Mouse (Mus musculus) spleen, postnatal 36 days (tissue): ENCODE results near the gene Ly6g6f.
A peak's percentile ranks its signal among the peaks of the same experiment; 100 is the strongest.

Experiments used
- DNase-seq, 2 experiments: peaks; one replicate each; pipeline ENCODE4 v3.0.0; 2022; ENCODE audit warnings: low spot score in 2 of 2, mixed read lengths in 1 of 2

Gene Ly6g6f

GRCm38 (mm10) chr17:35077786-35078233 is 7.6 kb downstream of the Ly6g6f start, which contains the start of gene Ly6g6d:
Gene Ly6g6d, minus strand, starts transcription at chr17:35078065.
- DNase-seq = peak in 1 of 2 experiments; percentile 26

GRCm38 (mm10) chr17:35077285-35077684 is 8.1 kb downstream of the Ly6g6f start:
- no peak for DNase-seq

GRCm38 (mm10) chr17:35076507-35077176 is 8.8 kb downstream of the Ly6g6f start, which contains the start of gene Ly6g6e:
Gene Ly6g6e, plus strand, starts transcription at chr17:35076902.
- DNase-seq = no peak

GRCm38 (mm10) chr17:35074097-35074496 is 11.3 kb downstream of the Ly6g6f start:
- no peak for DNase-seq

GRCm38 (mm10) chr17:35071454-35071853 is 14.0 kb downstream of the Ly6g6f start:
- no peak for DNase-seq

GRCm38 (mm10) chr17:35070556-35071229 is 14.7 kb downstream of the Ly6g6f start:
- DNase-seq = no peak

GRCm38 (mm10) chr17:35068213-35068914 is 17.0 kb downstream of the Ly6g6f start:
- DNase-seq = no peak

- DNase-seq = no peak
Measured at GRCm38 (mm10) chr17:35066084-35066483, 19.3 kb downstream of the Ly6g6f start, which contains the start of gene Mpig6b. Gene Mpig6b, minus strand, starts transcription at chr17:35066184.

- DNase-seq = peak; percentile 35 to 37
Measured at GRCm38 (mm10) chr17:35064951-35065947, 20.2 kb downstream of the Ly6g6f start, which contains the start of gene Ly6g6c. Gene Ly6g6c, plus strand, starts transcription at chr17:35065388.

- DNase-seq = no peak
Measured at GRCm38 (mm10) chr17:35064378-35064877, 21.0 kb downstream of the Ly6g6f start.

- DNase-seq = no peak
Measured at GRCm38 (mm10) chr17:35063466-35063865, 21.9 kb downstream of the Ly6g6f start.

GRCm38 (mm10) chr17:35061299-35061698 is 24.1 kb downstream of the Ly6g6f start:
- DNase-seq = no peak

- DNase-seq = no peak
Measured at GRCm38 (mm10) chr17:35060737-35061297, 24.6 kb downstream of the Ly6g6f start.

- no peak for DNase-seq
Measured at GRCm38 (mm10) chr17:35060071-35060470, 25.3 kb downstream of the Ly6g6f start.

GRCm38 (mm10) chr17:35058911-35059892 is 26.2 kb downstream of the Ly6g6f start, which contains the start of gene Ddah2:
Gene Ddah2, plus strand, starts transcription at chr17:35059035.
- DNase-seq = peak; percentile 78 to 81

GRCm38 (mm10) chr17:35058316-35058715 is 27.1 kb downstream of the Ly6g6f start:
- DNase-seq = no peak

- no peak for DNase-seq
Measured at GRCm38 (mm10) chr17:35057090-35057489, 28.3 kb downstream of the Ly6g6f start.

GRCm38 (mm10) chr17:35055691-35056495 is 29.5 kb downstream of the Ly6g6f start:
- no peak for DNase-seq
